Mouse (Mus musculus): Measurements from ENCODE around the gene Zkscan2. TPM values are rescaled to one million over a fixed set of nuclear protein-coding genes. Genes with fewer than 3 reads are reported as not detected.

The Zkscan2 gene
- polyA plus RNA-seq, 1 experiment from 2014 or later = 18.6 TPM

GRCm38 (mm10) chr7:123467961-123468360 is 32.3 kb downstream of the Zkscan2 start:
- WGBS = 95% methylated on average over 1 of the region's 1 CpGs

GRCm38 (mm10) chr7:123465692-123466387 is 34.4 kb downstream of the Zkscan2 start:
- H3K4me2 ChIP-seq (ENCODE audit: low read length) = no peak overlapping the region
- H3K9me3 ChIP-seq (ENCODE audit: control insufficient read depth, low read length) = no peaks in the 10 kb centered on the region
- H3K9ac ChIP-seq (replicated peaks; ENCODE audit: low read length) = no peak overlapping the region
- H3K4me3 ChIP-seq (replicated peaks; ENCODE audit: low read depth, low read length) = no peak overlapping the region
- WGBS = 36% methylated on average over 6 of the region's 6 CpGs
- DNase-seq (peak; percentile 93), ATAC-seq (ENCODE audit: low FRiP score, low TSS enrichment) (no peak; the same call in 1 of the 2 replicates)
- H3K27me3 ChIP-seq (ENCODE audit: control insufficient read depth, insufficient read depth, low read length) = no peaks in the 10 kb centered on the region
- H3K27ac ChIP-seq (replicated peaks; ENCODE audit: low read depth, low read length) = no peak overlapping the region
- no peaks in the 10 kb centered on the region for H3K4me1 ChIP-seq (ENCODE audit: control insufficient read depth, insufficient read depth, low read length)
- H3K36me3 ChIP-seq (ENCODE audit: control insufficient read depth, insufficient read depth, low read length) = no peaks in the 10 kb centered on the region

More at GRCm38 (mm10) chr7:123467961-123468360, 32.3 kb downstream of the Zkscan2 start:
- H3K9me3 ChIP-seq (ENCODE audit: control insufficient read depth, low read length) = no peaks in the 10 kb centered on the region
- ATAC-seq (ENCODE audit: low FRiP score, low TSS enrichment) (no peak), DNase-seq (no peak)
- no peak overlapping the region for H3K27ac ChIP-seq (replicated peaks; ENCODE audit: low read depth, low read length)
- H3K27me3 ChIP-seq (ENCODE audit: control insufficient read depth, insufficient read depth, low read length) = no peaks in the 10 kb centered on the region
- H3K4me3 ChIP-seq (replicated peaks; ENCODE audit: low read depth, low read length) = no peak overlapping the region
- H3K36me3 ChIP-seq (ENCODE audit: control insufficient read depth, insufficient read depth, low read length) = no peaks in the 10 kb centered on the region
- H3K9ac ChIP-seq (replicated peaks; ENCODE audit: low read length) = no peak overlapping the region
- no peak overlapping the region for H3K4me2 ChIP-seq (ENCODE audit: low read length)
- no peaks in the 10 kb centered on the region for H3K4me1 ChIP-seq (ENCODE audit: control insufficient read depth, insufficient read depth, low read length)

- Histone ChIP-seq H3K27ac (replicated peaks; ENCODE audit: low read depth, low read length) (no peak overlapping the region), H3K36me3 (ENCODE audit: control insufficient read depth, insufficient read depth, low read length) (no peaks in the 10 kb centered on the region), H3K4me3 (replicated peaks; ENCODE audit: low read depth, low read length) (no peak overlapping the region), H3K4me2 (ENCODE audit: low read length) (no peak overlapping the region), H3K4me1 (ENCODE audit: control insufficient read depth, insufficient read depth, low read length) (no peaks in the 10 kb centered on the region), H3K9ac (replicated peaks; ENCODE audit: low read length) (no peak overlapping the region), H3K9me3 (ENCODE audit: control insufficient read depth, low read length) (no peaks in the 10 kb centered on the region), H3K27me3 (ENCODE audit: control insufficient read depth, insufficient read depth, low read length) (no peaks in the 10 kb centered on the region)
- 80% methylated on average over 4 of the region's 4 CpGs for WGBS
- DNase-seq = no peak
- no peak for ATAC-seq (ENCODE audit: low FRiP score, low TSS enrichment)
Measured at GRCm38 (mm10) chr7:123463569-123463968, 36.7 kb downstream of the Zkscan2 start.

GRCm38 (mm10) chr7:123462070-123462501 is 38.2 kb downstream of the Zkscan2 start, which contains the start of gene Aqp8:
Gene Aqp8 (plus strand): TSS chr7:123462291.
- Histone ChIP-seq H3K27ac (replicated peaks; ENCODE audit: low read depth, low read length) (no peak within 1 kb of the TSS), H3K27me3 (ENCODE audit: control insufficient read depth, insufficient read depth, low read length) (no peaks in the 10 kb centered on the region), H3K4me3 (replicated peaks; ENCODE audit: low read depth, low read length) (no peak within 1 kb of the TSS), H3K9me3 (ENCODE audit: control insufficient read depth, low read length) (no peaks in the 10 kb centered on the region), H3K4me2 (ENCODE audit: low read length) (no peak within 1 kb of the TSS), H3K4me1 (ENCODE audit: control insufficient read depth, insufficient read depth, low read length) (no peaks in the 10 kb centered on the region), H3K9ac (replicated peaks; ENCODE audit: low read length) (no peak within 1 kb of the TSS), H3K36me3 (ENCODE audit: control insufficient read depth, insufficient read depth, low read length) (no peaks in the 10 kb centered on the region)
- peak; percentile 4 for DNase-seq
- ATAC-seq (ENCODE audit: low FRiP score, low TSS enrichment) = no peak
- WGBS = 83% methylated on average over 9 of the region's 9 CpGs

- Histone ChIP-seq H3K4me1 (ENCODE audit: control insufficient read depth, insufficient read depth, low read length) (no peaks in the 10 kb centered on the region), H3K27me3 (ENCODE audit: control insufficient read depth, insufficient read depth, low read length) (no peaks in the 10 kb centered on the region), H3K36me3 (ENCODE audit: control insufficient read depth, insufficient read depth, low read length) (no peaks in the 10 kb centered on the region), H3K27ac (replicated peaks; ENCODE audit: low read depth, low read length) (no peak overlapping the region), H3K9me3 (ENCODE audit: control insufficient read depth, low read length) (no peaks in the 10 kb centered on the region), H3K9ac (replicated peaks; ENCODE audit: low read length) (no peak overlapping the region), H3K4me2 (ENCODE audit: low read length) (no peak overlapping the region), H3K4me3 (replicated peaks; ENCODE audit: low read depth, low read length) (no peak overlapping the region)
- WGBS = 88% methylated on average over 4 of the region's 4 CpGs
- ATAC-seq (ENCODE audit: low FRiP score, low TSS enrichment) (no peak), DNase-seq (no peak)
Measured at GRCm38 (mm10) chr7:123461316-123461715, 38.9 kb downstream of the Zkscan2 start.

GRCm38 (mm10) chr7:123459247-123459646 is 41.0 kb downstream of the Zkscan2 start:
- WGBS = 90% methylated on average over 4 of the region's 4 CpGs
- Histone ChIP-seq H3K9me3 (ENCODE audit: control insufficient read depth, low read length) (no peaks in the 10 kb centered on the region), H3K36me3 (ENCODE audit: control insufficient read depth, insufficient read depth, low read length) (no peaks in the 10 kb centered on the region), H3K27ac (replicated peaks; ENCODE audit: low read depth, low read length) (no peak overlapping the region), H3K4me2 (ENCODE audit: low read length) (no peak overlapping the region), H3K4me3 (replicated peaks; ENCODE audit: low read depth, low read length) (no peak overlapping the region), H3K4me1 (ENCODE audit: control insufficient read depth, insufficient read depth, low read length) (no peaks in the 10 kb centered on the region), H3K9ac (replicated peaks; ENCODE audit: low read length) (no peak overlapping the region), H3K27me3 (ENCODE audit: control insufficient read depth, insufficient read depth, low read length) (no peaks in the 10 kb centered on the region)
- ATAC-seq (ENCODE audit: low FRiP score, low TSS enrichment) (no peak), DNase-seq (no peak)

- H3K36me3 ChIP-seq (ENCODE audit: control insufficient read depth, insufficient read depth, low read length) = no peaks in the 10 kb centered on the region
Measured at GRCm38 (mm10) chr7:123458309-123458708, 41.9 kb downstream of the Zkscan2 start.

GRCm38 (mm10) chr7:123455088-123455487 is 45.2 kb downstream of the Zkscan2 start:
- no peak for ATAC-seq (ENCODE audit: low FRiP score, low TSS enrichment)
- no peaks in the 10 kb centered on the region for H3K9me3 ChIP-seq (ENCODE audit: control insufficient read depth, low read length)
- no peak overlapping the region for H3K4me2 ChIP-seq (ENCODE audit: low read length)
- no peaks in the 10 kb centered on the region for H3K36me3 ChIP-seq (ENCODE audit: control insufficient read depth, insufficient read depth, low read length)
- no peak overlapping the region for H3K9ac ChIP-seq (replicated peaks; ENCODE audit: low read length)
- WGBS = 96% methylated on average over 3 of the region's 3 CpGs
- DNase-seq = no peak
- H3K4me3 ChIP-seq (replicated peaks; ENCODE audit: low read depth, low read length) = no peak overlapping the region
- no peak overlapping the region for H3K27ac ChIP-seq (replicated peaks; ENCODE audit: low read depth, low read length)
- no peaks in the 10 kb centered on the region for H3K4me1 ChIP-seq (ENCODE audit: control insufficient read depth, insufficient read depth, low read length)
- H3K27me3 ChIP-seq (ENCODE audit: control insufficient read depth, insufficient read depth, low read length) = no peaks in the 10 kb centered on the region

More at GRCm38 (mm10) chr7:123458309-123458708, 41.9 kb downstream of the Zkscan2 start:
- Histone ChIP-seq H3K4me3 (replicated peaks; ENCODE audit: low read depth, low read length) (no peak overlapping the region), H3K27ac (replicated peaks; ENCODE audit: low read depth, low read length) (no peak overlapping the region), H3K9me3 (ENCODE audit: control insufficient read depth, low read length) (no peaks in the 10 kb centered on the region), H3K27me3 (ENCODE audit: control insufficient read depth, insufficient read depth, low read length) (no peaks in the 10 kb centered on the region), H3K4me2 (ENCODE audit: low read length) (no peak overlapping the region), H3K4me1 (ENCODE audit: control insufficient read depth, insufficient read depth, low read length) (no peaks in the 10 kb centered on the region), H3K9ac (replicated peaks; ENCODE audit: low read length) (no peak overlapping the region)
- 92% methylated on average over 4 of the region's 4 CpGs for WGBS
- no peak for DNase-seq
- no peak for ATAC-seq (ENCODE audit: low FRiP score, low TSS enrichment)

GRCm38 (mm10) chr7:123453066-123453465 is 47.2 kb downstream of the Zkscan2 start:
- Histone ChIP-seq H3K4me1 (ENCODE audit: control insufficient read depth, insufficient read depth, low read length) (no peaks in the 10 kb centered on the region), H3K9ac (replicated peaks; ENCODE audit: low read length) (no peak overlapping the region), H3K36me3 (ENCODE audit: control insufficient read depth, insufficient read depth, low read length) (no peaks in the 10 kb centered on the region), H3K27me3 (ENCODE audit: control insufficient read depth, insufficient read depth, low read length) (no peaks in the 10 kb centered on the region), H3K9me3 (ENCODE audit: control insufficient read depth, low read length) (no peaks in the 10 kb centered on the region), H3K4me3 (replicated peaks; ENCODE audit: low read depth, low read length) (no peak overlapping the region), H3K4me2 (ENCODE audit: low read length) (no peak overlapping the region), H3K27ac (replicated peaks; ENCODE audit: low read depth, low read length) (no peak overlapping the region)
- WGBS = 91% methylated on average over 8 of the region's 8 CpGs
- ATAC-seq (ENCODE audit: low FRiP score, low TSS enrichment) = no peak
- no peak for DNase-seq

Measured in midbrain, embryonic 14.5 days (tissue).